In the genomic region with DNA sequence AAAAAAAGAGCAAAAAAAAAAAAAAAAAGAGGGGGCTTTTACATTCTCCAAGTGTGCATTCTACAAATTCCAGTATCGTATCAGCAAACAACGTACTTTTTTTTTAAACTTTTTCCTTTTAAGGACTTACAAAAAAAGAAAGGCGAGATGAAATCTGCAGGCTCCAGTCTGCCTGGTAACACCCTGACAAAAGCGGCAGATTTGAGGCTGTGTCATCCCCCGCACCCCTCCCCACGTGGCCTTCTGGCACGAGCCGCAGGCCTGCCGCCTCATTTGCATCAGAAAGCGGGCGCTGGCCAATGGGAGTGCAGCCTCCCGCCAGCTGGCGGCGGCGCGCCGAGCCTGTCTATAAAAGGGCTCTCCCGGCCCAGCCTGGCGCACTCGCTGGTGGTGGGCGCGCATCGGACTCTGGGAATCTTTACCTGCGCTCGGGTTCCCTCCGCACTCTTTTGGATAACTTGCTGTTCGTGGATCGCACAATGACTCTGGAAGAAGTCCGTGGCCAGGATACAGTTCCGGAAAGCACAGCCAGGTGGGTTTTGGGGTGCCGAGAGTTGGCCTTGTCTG, we compare ENCODE assay signal across 8 mouse cellular contexts. TPM values are rescaled to one million over a fixed set of nuclear protein-coding genes. Genes with fewer than 3 reads are reported as not detected.
DNase-seq lines count a peak whose midpoint lies in the region; ATAC-seq and TF ChIP-seq lines count a peak whose summit lies in the region.

Gadd45g (plus strand) TSS at position 378 of the 567 bp plus-strand sequence.

- ATAC-seq in activated CD4-positive, CD25-positive, alpha-beta regulatory T cell, adult 4 months, result peak; percentile 84
- ATAC-seq in inflammation-experienced regulatory T-cells, adult 6 months, result peak; percentile 84
- ATAC-seq in megakaryocyte-erythroid progenitor cell, adult 5-6 weeks (replicated peaks; ENCODE audit: low FRiP score, low TSS enrichment, poor library complexity, severe bottlenecking), result peak; percentile 53

- intact Hi-C loops in left cerebral cortex, postnatal 10 days (cut with DNase I), result loop anchor here (5.0 kb wide), 3 partner anchors 181 to 306 kb away; no protein-coding TSS in a partner anchor

- H3K27ac ChIP-seq in cortical plate, adult 2 months (ENCODE audit: insufficient read depth, low read length), result peak within 1 kb of the TSS; percentile 96

- TF ChIP-seq POLR2A in cortical plate, adult 2 months (IDR thresholded peaks at IDR 0.05; ENCODE audit: extremely low read depth, insufficient read depth, low read length), result peak; percentile 99

- TF ChIP-seq CTCF in cortical plate, adult 2 months (IDR thresholded peaks at IDR 0.05; ENCODE audit: extremely low read depth, insufficient read depth, low read length), result no peak

- DNase-seq in gastrocnemius, postnatal 10 days, result peak; percentile 96
- DNase-seq in left cerebral cortex, postnatal 10 days (ENCODE audit: extremely low spot score in 1 of 2, low spot score in 2 of 2), result peak; percentile 95 to 98
- DNase-seq in right cerebral cortex, postnatal 25 days, result peak; percentile 96
- DNase-seq in urinary bladder, postnatal 4 days (ENCODE audit: low spot score in 2 of 2), result peak; percentile 94 to 97

- 0 out of 2 replicates have a peak, but pooled peaks cover 2% of the 10 kb centered on the region for H3K4me1 ChIP-seq in cortical plate, adult 2 months (ENCODE audit: control insufficient read depth, insufficient read depth, low read length)

- H3K4me3 ChIP-seq in cortical plate, adult 2 months (ENCODE audit: insufficient read depth, low read length), result peak within 1 kb of the TSS; percentile 80

RNA-seq across cellular contexts. Expression of gene Gadd45g, which starts in this region (rescaled TPM):
- polyA plus RNA-seq in activated CD4-positive, CD25-positive, alpha-beta regulatory T cell, adult 4 months (2017; shearing (Covaris generic)), result 10 to 100 TPM; 19.4 to 27.4 TPM
- polyA plus RNA-seq in cortical plate, adult 2 months (2012; rRNA removed), result 38.0 and 41.9 TPM in 2 replicates
- 10 to 100 TPM in 1 of 2 experiments, 1 to 10 TPM in 1; 8.5 to 33.5 TPM for total RNA-seq in gastrocnemius, postnatal 10 days (2021)
- polyA plus RNA-seq in inflammation-experienced regulatory T-cells, adult 6 months (2017; shearing (Covaris generic)), result 10 to 100 TPM; 12.4 to 28.7 (median 19.4) TPM
- 10 to 100 TPM; 12.1 to 15.7 TPM for total RNA-seq in left cerebral cortex, postnatal 10 days (2021)
- 3.4 and 6.4 TPM in 2 replicates for total RNA-seq in megakaryocyte-erythroid progenitor cell, adult 5-6 weeks (2014; fragmentation: Nextera tagmentation)
- total RNA-seq in megakaryocyte-erythroid progenitor cell, adult 5-6 weeks (2017), result 11.5 and 12.9 TPM in 2 replicates

Comparison
In these comparisons a context has a peak if more than half of its experiments do, and no peak if none do; other contexts are left out.
1. Peak in every context shown above with its lines: DNase-seq, ATAC-seq, H3K4me3 ChIP-seq and H3K27ac ChIP-seq.